In genomic region chr11:30265666-30266065, GRCm38 (mm10) we compare ENCODE assay signal across 9 mouse cellular contexts. TPM values are rescaled to one million over a fixed set of nuclear protein-coding genes. Genes with fewer than 3 reads are reported as not detected.
DNase-seq lines count a peak whose midpoint lies in the region; ATAC-seq lines count a peak whose summit lies in the region.
"Had no signal": no experiment of that assay in that cellular context is flagged by ENCODE, and none has a peak within 500 bp of the region (broad histone marks: within the 10 kb centered on the region; RNA-seq: fewer than 3 reads in every experiment).

No protein-coding gene starts in this region.

- H3K27me3 ChIP-seq in heart, embryonic 11.5 days (ENCODE audit: control insufficient read depth, insufficient read depth, low read length): no peaks in the 10 kb centered on the region
- no peaks in the 10 kb centered on the region for H3K27me3 ChIP-seq in heart, embryonic 16.5 days (ENCODE audit: control insufficient read depth, insufficient read depth, low read length)
- H3K27me3 ChIP-seq in midbrain, embryonic 11.5 days (ENCODE audit: control insufficient read depth, insufficient read depth, low read length): no peaks in the 10 kb centered on the region

- 74% methylated on average over 2 of the region's 2 CpGs for WGBS in heart, embryonic 11.5 days (ENCODE audit: insufficient replicate concordance)
- 54% methylated on average over 2 of the region's 2 CpGs for WGBS in heart, embryonic 16.5 days
- 90% methylated on average over 2 of the region's 2 CpGs for WGBS in midbrain, embryonic 11.5 days

- H3K4me2 ChIP-seq in heart, embryonic 11.5 days: peak overlapping the region; percentile 80
- H3K4me2 ChIP-seq in heart, embryonic 16.5 days (ENCODE audit: low read depth, low read length): peak overlapping the region; percentile 74
- H3K4me2 ChIP-seq in midbrain, embryonic 11.5 days: peak overlapping the region; percentile 37

- peaks cover 24% of the 10 kb centered on the region for H3K4me1 ChIP-seq in heart, embryonic 11.5 days (ENCODE audit: control insufficient read depth, insufficient read depth, low read length)
- H3K4me1 ChIP-seq in heart, embryonic 16.5 days (ENCODE audit: control insufficient read depth, insufficient read depth, low read length): peaks cover 30% of the 10 kb centered on the region
- H3K4me1 ChIP-seq in midbrain, embryonic 11.5 days (ENCODE audit: control insufficient read depth, insufficient read depth, low read length): peaks cover 6% of the 10 kb centered on the region; the same call in 1 of the 2 replicates

- H3K4me3 ChIP-seq in heart, embryonic 11.5 days (ENCODE audit: low read depth, low read length): peak overlapping the region; percentile 98
- H3K4me3 ChIP-seq in heart, embryonic 16.5 days (ENCODE audit: low read length): peak overlapping the region; percentile 59
- peak overlapping the region; percentile 16 for H3K4me3 ChIP-seq in midbrain, embryonic 11.5 days (ENCODE audit: low read depth, low read length)

- no peaks in the 10 kb centered on the region for H3K9me3 ChIP-seq in heart, embryonic 11.5 days (replicated peaks; ENCODE audit: control insufficient read depth, low read length)
- H3K9me3 ChIP-seq in heart, embryonic 16.5 days (replicated peaks; ENCODE audit: control insufficient read depth, low read length): no peaks in the 10 kb centered on the region
- H3K9me3 ChIP-seq in midbrain, embryonic 11.5 days (ENCODE audit: control insufficient read depth, low read length): no peaks in the 10 kb centered on the region

- H3K9ac ChIP-seq in heart, embryonic 11.5 days (ENCODE audit: low read depth, low read length): peak overlapping the region; percentile 56
- H3K9ac ChIP-seq in heart, embryonic 16.5 days (ENCODE audit: low read length): peak overlapping the region; percentile 72
- peak overlapping the region; percentile 16; the same call in 1 of the 2 replicates for H3K9ac ChIP-seq in midbrain, embryonic 11.5 days (ENCODE audit: low read length)

- intact Hi-C loops in heart, postnatal 25 days (cut with DNase I): loop anchor here (2.0 to 10.0 kb wide), 6 partner anchors 33 to 382 kb away; partner anchors contain the start of genes 4930505A04Rik and Acyp2

- H3K36me3 ChIP-seq in heart, embryonic 11.5 days (ENCODE audit: control insufficient read depth, insufficient read depth, low read length): no peaks in the 10 kb centered on the region
- no peaks in the 10 kb centered on the region for H3K36me3 ChIP-seq in heart, embryonic 16.5 days (ENCODE audit: control insufficient read depth, insufficient read depth)
- H3K36me3 ChIP-seq in midbrain, embryonic 11.5 days (ENCODE audit: control insufficient read depth, insufficient read depth, low read length): no peaks in the 10 kb centered on the region

- no peak for DNase-seq in heart, postnatal 25 days (ENCODE audit: low spot score)
- peak; percentile 36 for DNase-seq in Muller cell, postnatal 12 days (ENCODE audit: inconsistent ontology term)
- DNase-seq in midbrain, embryonic 11.5 days (ENCODE audit: low spot score, missing footprints): no peak
- no peak for DNase-seq in right cerebral cortex, postnatal 25 days
- no peak for DNase-seq in spleen, postnatal 36 days (ENCODE audit: low spot score in 2 of 2)
- DNase-seq: kidney, postnatal 10 days had no signal

- ATAC-seq in heart, embryonic 11.5 days (replicated peaks; ENCODE audit: insufficient number of reproducible peaks, low FRiP score, low TSS enrichment): no peak
- ATAC-seq in heart, embryonic 16.5 days (replicated peaks; ENCODE audit: extremely low read depth, insufficient read depth, low FRiP score): no peak
- no peak for ATAC-seq in midbrain, embryonic 11.5 days (ENCODE audit: low FRiP score)
- no peak for ATAC-seq in megakaryocyte, adult 5-6 weeks (ENCODE audit: poor library complexity, severe bottlenecking)

- H3K27ac ChIP-seq in heart, embryonic 11.5 days (ENCODE audit: low read depth, low read length): peak overlapping the region; percentile 10; the same call in 1 of the 2 replicates
- H3K27ac ChIP-seq in heart, embryonic 16.5 days (ENCODE audit: low read length): peak overlapping the region; percentile 63
- no peak overlapping the region for H3K27ac ChIP-seq in midbrain, embryonic 11.5 days (ENCODE audit: low read depth, low read length)

RNA-seq across cellular contexts. Expression of gene Sptbn1, which starts 2.3 kb away (rescaled TPM):
- polyA plus RNA-seq in heart, embryonic 11.5 days (2014; fragmentation: Nextera tagmentation; extraction: Ambion mirVana): 156 and 175 TPM in 2 replicates
- 100 to 1,000 TPM; 487 to 529 TPM for total RNA-seq in heart, postnatal 25 days (2021)
- 164 and 178 TPM in 2 replicates for polyA plus RNA-seq in heart, embryonic 16.5 days (2015; fragmentation: Nextera tagmentation; extraction: Ambion mirVana)
- polyA plus RNA-seq in midbrain, embryonic 11.5 days (2014; fragmentation: Nextera tagmentation; extraction: Ambion mirVana): 85.8 and 86.2 TPM in 2 replicates
- 82.9 and 85.0 TPM in 2 replicates for total RNA-seq in megakaryocyte, adult 5-6 weeks (2015)
- 119 and 134 TPM in 2 replicates for total RNA-seq in megakaryocyte, adult 5-6 weeks (2017)

Comparison
In these comparisons a context has a peak if more than half of its experiments do, and no peak if none do; other contexts are left out.
1. H3K4me3 ChIP-seq: peak in every context shown above with its lines; median percentile 98 in heart, embryonic 11.5 days; 59 in heart, embryonic 16.5 days; 16 in midbrain, embryonic 11.5 days.
2. H3K9ac ChIP-seq: peak in every context shown above with its lines; median percentile 72 in heart, embryonic 16.5 days; 56 in heart, embryonic 11.5 days; 16 in midbrain, embryonic 11.5 days.